Mouse (Mus musculus): ENCODE measurements around the gene Cfd.
A peak's percentile ranks its signal among the peaks of the same experiment; 100 is the strongest.

Gene Cfd

DNA sequence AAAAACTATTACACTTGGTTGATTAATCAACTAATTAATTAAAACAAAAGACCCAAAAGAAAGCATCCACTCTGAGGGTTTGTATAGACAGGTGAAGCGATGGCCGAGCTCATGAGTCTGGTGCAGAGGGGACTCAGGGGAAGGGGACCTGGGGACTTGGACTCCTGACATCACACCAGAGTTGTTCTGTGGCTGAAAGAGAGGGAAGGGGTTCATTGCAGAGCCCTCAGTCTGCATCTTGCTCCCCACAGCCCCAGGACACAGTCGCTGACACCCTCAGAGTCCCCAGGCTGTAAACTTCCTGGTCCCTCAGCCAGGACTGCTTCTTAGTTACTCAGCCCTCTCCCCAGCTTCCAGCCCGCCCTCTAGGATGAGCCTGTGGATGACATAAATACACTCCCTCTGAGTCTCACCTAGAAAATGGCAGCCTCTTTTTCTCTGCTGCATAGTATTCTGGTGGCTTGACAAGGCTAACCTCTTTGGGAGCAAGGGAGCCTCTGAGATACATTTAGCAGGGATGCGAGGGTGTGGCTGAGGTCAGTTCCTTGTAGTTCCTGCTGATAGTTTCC lies 27.0 kb downstream of the Cfd start:
- no peak for DNase-seq (ENCODE audit: low read depth, low spot score)

DNA sequence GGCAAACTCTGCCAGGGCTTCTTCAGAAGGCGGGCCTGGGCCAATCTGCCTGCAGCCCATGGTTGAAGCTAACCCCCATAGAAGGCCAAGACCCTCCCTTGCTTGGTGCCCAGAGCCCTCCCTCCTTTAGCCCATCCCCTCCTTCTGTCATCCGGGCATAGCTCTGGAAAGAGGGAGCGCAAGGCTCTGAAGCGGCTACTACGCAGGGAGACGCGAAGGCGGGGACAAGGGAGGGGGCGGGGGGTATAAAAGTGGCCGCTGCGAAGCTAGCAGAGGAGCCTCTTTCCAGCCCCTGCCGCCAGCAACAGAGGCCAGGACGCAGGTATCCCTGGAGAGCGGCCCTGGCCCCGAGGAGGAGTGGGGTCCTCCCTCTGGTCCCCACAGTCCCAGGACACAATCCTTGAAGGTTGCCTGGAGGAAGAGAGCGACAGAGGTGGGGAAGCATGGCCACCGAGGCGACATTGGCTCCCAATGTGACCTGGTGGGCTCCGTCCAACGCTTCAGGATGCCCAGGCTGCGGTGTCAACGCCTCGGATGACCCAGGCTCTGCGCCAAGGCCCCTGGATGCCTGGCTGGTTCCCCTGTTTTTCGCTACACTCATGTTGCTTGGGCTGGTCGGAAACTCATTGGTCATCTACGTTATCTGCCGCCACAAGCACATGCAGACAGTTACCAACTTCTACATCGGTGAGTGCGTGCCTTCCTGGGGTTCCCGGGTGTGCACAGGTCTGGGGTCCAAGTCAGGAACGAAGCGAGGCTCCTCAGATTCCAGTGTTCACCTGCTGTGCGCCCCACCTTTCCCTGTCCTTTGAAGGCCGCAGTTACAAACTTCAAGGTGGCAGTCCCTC lies 27.8 kb downstream of the Cfd start:
- no peak for DNase-seq (ENCODE audit: low read depth, low spot score)

- no peak for DNase-seq (ENCODE audit: low read depth, low spot score)
These were observed 28.7 kb downstream of the Cfd start for GRCm38 (mm10) chr10:79919251-79919849.

- no peak for DNase-seq (ENCODE audit: low read depth, low spot score)
These were observed 29.6 kb downstream of the Cfd start for GRCm38 (mm10) chr10:79920056-79920890.

DNA sequence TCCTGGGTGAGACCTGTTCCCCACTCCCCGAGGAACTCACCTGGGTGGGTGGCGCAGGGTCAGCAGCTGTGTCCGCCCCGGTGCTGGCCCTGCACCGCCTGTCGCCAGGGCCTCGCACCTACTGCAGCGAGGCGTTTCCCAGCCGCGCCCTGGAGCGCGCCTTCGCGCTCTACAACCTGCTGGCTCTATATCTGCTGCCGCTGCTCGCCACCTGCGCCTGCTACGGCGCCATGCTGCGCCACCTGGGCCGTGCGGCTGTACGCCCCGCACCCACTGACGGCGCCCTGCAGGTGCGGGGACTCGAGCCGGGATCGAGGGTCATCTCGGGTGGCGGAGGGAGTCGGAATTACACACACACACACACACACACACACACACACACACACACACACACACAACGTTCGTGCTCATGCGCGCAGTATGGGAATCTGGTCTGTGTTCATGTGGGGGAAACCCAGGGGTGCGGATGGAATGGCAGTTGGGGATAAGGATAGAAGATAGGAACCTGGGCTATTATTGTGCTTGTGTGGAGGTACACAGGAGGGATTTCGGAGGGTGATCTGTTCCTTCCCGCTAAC lies 30.4 kb downstream of the Cfd start, which contains the start of gene R3hdm4:
R3hdm4 (minus strand) TSS at position 251 of the 578 bp plus-strand sequence.
- DNase-seq (ENCODE audit: low read depth, low spot score), result no peak

DNA sequence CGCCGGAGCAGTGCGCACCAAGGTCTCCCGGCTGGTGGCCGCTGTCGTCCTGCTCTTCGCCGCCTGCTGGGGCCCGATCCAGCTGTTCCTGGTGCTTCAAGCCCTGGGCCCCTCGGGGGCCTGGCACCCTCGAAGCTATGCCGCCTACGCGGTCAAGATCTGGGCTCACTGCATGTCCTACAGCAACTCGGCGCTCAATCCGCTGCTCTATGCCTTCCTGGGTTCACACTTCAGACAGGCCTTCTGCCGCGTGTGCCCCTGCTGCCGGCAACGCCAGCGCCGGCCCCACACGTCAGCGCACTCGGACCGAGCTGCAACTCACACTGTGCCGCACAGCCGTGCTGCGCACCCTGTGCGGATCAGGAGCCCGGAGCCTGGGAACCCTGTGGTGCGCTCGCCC lies 30.9 kb downstream of the Cfd start:
- no peak for DNase-seq (ENCODE audit: low read depth, low spot score)

- DNase-seq (ENCODE audit: low read depth, low spot score), result no peak
These were observed 34.5 kb downstream of the Cfd start for GRCm38 (mm10) chr10:79924998-79925784.

- no peak for DNase-seq (ENCODE audit: low read depth, low spot score)
These were observed 35.3 kb downstream of the Cfd start for GRCm38 (mm10) chr10:79925785-79926490.

GRCm38 (mm10) chr10:79926491-79927323 lies 36.1 kb downstream of the Cfd start, which contains the start of gene Arid3a:
Arid3a (plus strand) TSS chr10:79927043.
- DNase-seq (ENCODE audit: low read depth, low spot score), result peak; percentile 84

DNA sequence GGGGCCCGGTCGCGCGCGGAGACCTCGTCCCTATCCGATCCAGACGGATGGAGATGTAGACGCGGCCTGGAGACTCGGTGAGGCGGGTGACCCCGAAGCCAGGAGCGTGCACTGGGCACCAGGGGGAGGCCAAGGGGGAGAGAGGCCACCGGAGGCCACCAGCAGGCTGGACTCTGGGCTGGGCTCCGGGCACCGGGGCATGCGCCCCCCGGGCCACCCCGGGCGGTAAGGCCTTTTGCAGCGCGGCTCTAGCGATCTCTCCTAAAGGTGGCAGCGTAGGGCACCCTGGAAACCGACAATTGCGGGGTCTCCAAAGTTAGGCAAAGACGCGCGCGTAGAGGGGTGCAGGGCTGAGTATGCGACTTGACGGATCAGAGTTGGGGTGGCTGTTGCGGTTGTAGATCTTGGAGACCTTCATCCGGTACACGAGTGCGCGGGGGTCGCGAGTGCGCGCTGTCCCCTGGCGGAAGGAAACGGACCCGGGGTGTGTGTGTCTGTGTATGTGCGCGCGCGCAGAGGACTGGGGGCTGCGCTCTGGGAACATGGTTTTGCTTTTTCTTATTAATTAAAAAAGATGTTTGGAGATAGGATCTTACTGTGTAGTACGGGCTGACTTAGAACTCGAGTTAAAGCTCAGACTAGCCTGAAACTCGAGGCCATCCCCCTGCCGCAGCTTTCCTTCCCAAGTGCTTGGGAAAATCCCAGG lies 36.8 kb downstream of the Cfd start:
- no peak for DNase-seq (ENCODE audit: low read depth, low spot score)

GRCm38 (mm10) chr10:79928030-79928694 lies 37.5 kb downstream of the Cfd start:
- no peak for DNase-seq (ENCODE audit: low read depth, low spot score)

DNA sequence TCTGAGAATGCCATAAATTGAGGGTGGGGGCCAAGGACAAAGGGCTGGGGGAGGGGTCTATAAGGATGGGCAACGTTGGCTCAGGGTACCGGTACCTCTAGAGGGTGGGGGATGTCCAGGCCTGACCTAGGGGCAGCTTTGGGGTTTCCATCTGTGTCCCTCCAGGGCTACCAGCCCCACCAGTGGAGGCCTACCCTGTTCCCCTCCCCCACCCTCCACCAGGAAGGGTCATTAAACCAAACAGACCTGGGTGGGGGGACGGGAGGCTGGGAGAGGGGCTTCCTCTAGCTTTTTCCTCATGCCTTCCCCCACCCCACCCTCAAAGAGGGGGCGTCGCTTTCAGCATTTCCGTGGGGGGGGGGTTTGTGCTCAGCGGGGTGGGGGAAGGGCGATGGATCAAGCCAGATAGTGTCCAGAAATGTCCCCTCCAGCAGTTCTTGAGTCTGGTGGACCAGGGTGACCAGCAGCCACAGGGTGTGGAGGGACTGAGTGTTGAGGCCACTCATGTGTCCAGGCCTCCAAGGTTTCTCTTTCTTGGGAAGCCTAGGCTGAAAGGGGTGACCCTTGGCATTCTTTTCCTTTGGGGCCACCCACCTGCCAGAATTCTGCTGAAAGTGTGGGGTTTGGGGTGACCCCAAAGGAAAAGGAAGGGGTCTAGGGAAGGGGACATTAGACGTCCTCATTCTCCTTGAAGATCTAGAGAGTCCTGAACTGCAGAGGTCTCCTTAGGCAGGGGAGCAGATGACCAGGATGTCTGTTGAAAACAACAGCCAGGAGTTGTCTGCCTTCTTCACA lies 38.5 kb downstream of the Cfd start:
- DNase-seq (ENCODE audit: low read depth, low spot score), result no peak

DNA sequence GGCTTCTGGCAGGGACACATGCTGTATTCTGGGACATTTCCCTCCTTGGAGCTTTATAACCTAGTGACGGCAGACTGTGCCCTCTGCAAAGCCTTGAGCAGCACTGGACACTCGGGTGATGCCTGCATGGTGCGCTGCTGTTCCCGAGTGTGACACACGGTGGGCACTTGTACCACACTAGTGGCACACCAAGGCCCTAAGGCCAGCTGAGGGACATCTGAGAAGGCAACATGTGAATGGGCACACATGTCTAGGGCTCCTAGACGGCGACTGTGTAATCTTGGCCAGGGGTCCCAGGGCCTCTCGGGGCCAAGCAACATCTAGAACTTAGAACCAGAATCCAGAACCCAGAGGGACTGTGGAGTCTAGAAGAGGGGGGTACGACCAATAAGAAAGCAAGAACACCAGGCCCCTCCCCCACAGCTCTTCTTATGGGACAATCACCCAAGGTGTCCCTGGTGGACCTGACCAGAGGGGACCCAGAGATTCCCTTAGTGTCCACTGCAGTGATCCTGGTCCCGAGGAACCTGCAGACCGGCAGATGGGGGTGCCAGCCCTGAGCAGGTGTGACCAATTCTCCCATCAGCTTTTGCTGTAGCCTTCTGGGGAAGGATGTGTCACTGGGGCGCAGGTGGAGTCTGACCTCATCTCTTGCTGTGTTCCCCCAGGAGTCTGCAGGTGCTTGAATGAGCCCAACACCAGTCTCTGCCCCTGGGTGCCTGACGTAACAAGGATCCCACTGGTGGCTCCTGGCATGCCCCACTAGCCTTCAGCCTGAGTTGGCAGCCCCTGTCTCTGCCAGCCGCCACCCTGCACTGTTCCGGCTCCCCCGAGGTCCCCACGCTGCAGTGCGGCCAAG lies 39.5 kb downstream of the Cfd start:
- no peak for DNase-seq (ENCODE audit: low read depth, low spot score)

GRCm38 (mm10) chr10:79930826-79931186 lies 40.2 kb downstream of the Cfd start:
- DNase-seq (ENCODE audit: low read depth, low spot score), result no peak

DNA sequence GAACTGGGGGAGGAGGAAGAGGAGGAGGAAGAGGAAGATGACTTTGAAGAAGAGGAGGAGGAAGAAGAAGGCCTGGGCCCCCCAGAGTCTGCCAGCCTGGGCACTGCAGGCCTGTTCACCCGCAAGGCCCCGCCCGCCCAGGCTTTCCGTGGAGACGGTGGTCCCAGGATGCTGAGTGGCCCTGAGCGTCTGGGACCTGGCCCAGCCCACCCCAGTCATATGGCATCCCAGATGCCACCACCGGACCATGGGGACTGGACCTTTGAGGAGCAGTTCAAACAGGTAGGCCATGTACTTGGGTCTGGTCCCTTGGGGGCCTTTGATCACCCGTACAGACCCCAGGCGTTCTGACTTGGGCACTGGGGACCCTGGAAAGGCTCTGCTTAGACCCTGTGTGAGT lies 41.1 kb downstream of the Cfd start:
- DNase-seq (ENCODE audit: low read depth, low spot score), result no peak

- no peak for DNase-seq (ENCODE audit: low read depth, low spot score)
These were observed 42.1 kb downstream of the Cfd start for GRCm38 (mm10) chr10:79932736-79933135.
